Mouse (Mus musculus): ENCODE results near the gene Tmprss9.

DNA sequence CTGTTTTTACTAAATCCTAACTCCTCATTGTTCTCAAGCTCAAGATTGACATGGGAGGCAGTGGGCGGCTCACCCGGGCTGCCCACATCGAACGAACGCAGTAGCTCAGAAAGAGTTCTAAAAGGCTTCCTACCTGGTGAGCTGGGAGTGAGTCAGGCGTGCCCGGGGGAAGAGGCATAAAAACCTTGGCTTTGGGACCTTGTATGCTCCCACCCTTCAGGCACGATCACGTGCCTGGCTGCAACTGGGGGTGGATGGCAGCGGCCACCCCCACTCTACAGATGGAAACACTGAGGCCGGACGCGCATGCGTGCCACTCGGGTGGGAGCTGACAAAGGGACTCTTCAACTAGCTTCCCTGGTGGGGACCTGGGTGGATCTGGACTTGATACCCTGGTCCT, 29.3 kb upstream of the Tmprss9 start:
- TF ChIP-seq CTCF (IDR thresholded peaks at IDR 0.05; ENCODE audit: low read depth) (no peak), EP300 (IDR thresholded peaks at IDR 0.05; ENCODE audit: low read depth) (no peak)
